Mouse (Mus musculus): ENCODE measurements around the gene Styk1.

DNA sequence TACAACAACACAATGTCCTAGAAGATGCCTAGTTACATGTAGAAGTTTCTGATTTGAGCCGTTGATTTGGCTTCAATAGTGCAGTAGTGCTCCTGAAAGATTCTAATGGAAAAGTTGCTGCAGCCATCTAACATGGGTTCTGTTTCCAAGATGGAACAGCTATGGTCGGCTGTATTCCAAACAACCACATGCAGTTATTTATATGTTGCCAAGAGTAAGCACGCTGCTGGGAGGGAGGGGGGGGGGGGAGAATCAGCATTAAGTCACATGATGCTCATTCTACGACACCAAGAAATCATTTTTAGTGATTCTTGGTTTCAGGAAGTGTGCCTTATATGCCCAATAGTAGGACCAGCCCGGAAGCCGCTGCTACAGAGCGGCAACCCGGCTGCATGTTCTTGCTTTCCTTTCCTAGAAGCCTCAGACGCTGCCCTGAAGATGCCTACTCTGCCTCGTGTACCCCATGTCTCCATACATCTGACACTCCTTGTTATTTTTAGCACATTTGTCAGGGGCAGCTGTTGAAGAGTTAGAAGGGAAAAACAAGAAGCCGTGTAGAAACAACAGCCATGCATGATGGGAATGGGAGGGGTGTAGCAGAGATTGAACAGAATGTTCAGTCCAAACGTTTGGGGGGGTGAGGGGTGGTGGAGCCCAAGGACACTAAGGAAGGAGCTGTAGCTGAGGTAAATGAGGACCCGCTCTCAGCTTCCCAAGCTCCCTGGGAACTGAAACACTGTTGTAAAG lies 21.4 kb upstream of the Styk1 start:
- no peak for TF ChIP-seq POLR2A (IDR thresholded peaks at IDR 0.05; ENCODE audit: insufficient read depth, low read length)
- no peak for TF ChIP-seq EP300 (IDR thresholded peaks at IDR 0.05; ENCODE audit: insufficient read depth, low read depth, low read length)

Measured in ES-Bruce4 (cell line).